Mouse (Mus musculus): ENCODE results near the gene Gm9964.

DNA sequence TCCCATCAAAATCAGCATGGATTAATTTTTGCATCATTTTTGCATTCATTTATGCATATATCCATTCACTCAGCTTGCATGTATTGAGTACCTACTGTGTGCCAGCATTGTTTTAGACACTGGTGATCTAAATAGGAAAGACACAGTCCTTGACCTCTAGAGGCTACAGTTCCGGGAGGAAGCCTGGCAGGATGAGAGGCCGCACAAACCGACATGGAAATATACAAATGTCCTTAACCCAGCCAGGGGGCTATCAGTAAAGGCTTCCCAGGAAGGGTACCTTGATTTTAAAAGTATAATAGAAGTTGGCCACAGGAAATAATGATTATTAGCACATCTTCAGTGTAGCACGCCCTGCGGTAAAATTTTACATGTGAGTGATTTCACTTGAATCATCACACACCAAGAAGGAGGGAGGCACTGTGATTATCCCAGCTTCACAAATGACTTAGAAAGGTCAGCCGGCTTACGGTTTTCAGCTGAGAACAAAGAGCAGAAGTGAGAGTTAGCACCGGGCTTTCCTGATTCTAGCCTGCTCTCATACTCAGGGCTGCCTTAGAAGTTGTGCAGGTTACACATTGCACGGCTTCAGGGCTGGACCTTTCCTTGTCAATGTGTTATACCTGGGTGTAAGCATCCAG lies 11.0 kb upstream of the Gm9964 start:
- no peak for TF ChIP-seq GATA1 (IDR thresholded peaks at IDR 0.05; ENCODE audit: low read length)
- TF ChIP-seq TAL1 (IDR thresholded peaks at IDR 0.05; ENCODE audit: low read length) = no peak
